ENCODE assay signal across 8 mouse cellular contexts in genomic region chr4:150909451-150910156, GRCm38 (mm10). TPM values are rescaled to one million over a fixed set of nuclear protein-coding genes. Genes with fewer than 3 reads are reported as not detected.
DNase-seq lines count a peak whose midpoint lies in the region; ATAC-seq and TF ChIP-seq lines count a peak whose summit lies in the region.

No protein-coding gene starts in this region.

- H3K4me3 ChIP-seq in hindbrain, embryonic 14.5 days (replicated peaks; ENCODE audit: low read length) = peak overlapping the region; percentile 88

- POLR2A ChIA-PET in Patski (lab: Charles Lee) = no interaction called here

- H3K9me3 ChIP-seq in hindbrain, embryonic 14.5 days (ENCODE audit: control insufficient read depth, low read length) = no peaks in the 10 kb centered on the region

- ATAC-seq in Patski = peak; percentile 41
- ATAC-seq in hindbrain, embryonic 14.5 days (ENCODE audit: low FRiP score) = peak; percentile 90

- WGBS in hindbrain, embryonic 14.5 days = under 1% methylated on average over 54 of the region's 56 CpGs

- peak overlapping the region; percentile 75 for H3K4me2 ChIP-seq in hindbrain, embryonic 14.5 days (replicated peaks)

- H3K27me3 ChIP-seq in Patski = no peaks in the 10 kb centered on the region
- H3K27me3 ChIP-seq in hindbrain, embryonic 14.5 days (ENCODE audit: control insufficient read depth, insufficient read depth, low read length) = no peaks in the 10 kb centered on the region

- H3K27ac ChIP-seq in hindbrain, embryonic 14.5 days = peak overlapping the region; percentile 84

- H3K4me1 ChIP-seq in hindbrain, embryonic 14.5 days (replicated peaks; ENCODE audit: control insufficient read depth, insufficient read depth, low read length) = peaks cover 24% of the 10 kb centered on the region

- H3K9ac ChIP-seq in hindbrain, embryonic 14.5 days = peak overlapping the region; percentile 79

- in situ Hi-C loops in Patski (cut with MboI; ENCODE audit: low pct_unique_long_range_greater_than_20kb) = no loop called here

- no peak for DNase-seq in Patski (ENCODE audit: low read depth, low spot score)
- peak; percentile 99 to 100 for DNase-seq in cerebellum, postnatal 14 days
- peak; percentile 93 to 98 for DNase-seq in frontal cortex, postnatal 25 days (ENCODE audit: low spot score in 2 of 2)
- peak; percentile 100 for DNase-seq in hindbrain, embryonic 14.5 days (ENCODE audit: low spot score)
- peak; percentile 98 to 99 for DNase-seq in layer of hippocampus, postnatal 36 days
- peak; percentile 98 for DNase-seq in lung, postnatal 36 days
- peak; percentile 99 for DNase-seq in retina, postnatal 1 day
- peak; percentile 98 to 99 for DNase-seq in urinary bladder, adult 18-20 months (ENCODE audit: low spot score in 2 of 2)

- no peak for TF ChIP-seq CTCF in Patski (IDR thresholded peaks at IDR 0.05)

- H3K36me3 ChIP-seq in hindbrain, embryonic 14.5 days (replicated peaks; ENCODE audit: control insufficient read depth, insufficient read depth) = peaks cover 12% of the 10 kb centered on the region; the same call in 1 of the 2 replicates

- CTCF ChIA-PET in Patski (lab: Charles Lee) = interaction anchor here (1.3 kb wide), 1 partner anchor 284 kb away, joined by 3 read pairs; no protein-coding TSS in a partner anchor

RNA-seq across cellular contexts. Expression of gene Park7, which starts 4.6 kb away (rescaled TPM):
- polyA plus RNA-seq in Patski (2021) = 219 TPM
- 383 and 392 TPM in 2 replicates for polyA plus RNA-seq in hindbrain, embryonic 14.5 days (2014; fragmentation: Nextera tagmentation; extraction: Ambion mirVana)
- 100 to 1,000 TPM; 220 to 235 TPM for total RNA-seq in layer of hippocampus, postnatal 36 days (2021)

RNA-seq across cellular contexts. Expression of gene Tnfrsf9, which starts 4.8 kb away (rescaled TPM):
- 2.1 TPM for polyA plus RNA-seq in Patski (2021)
- polyA plus RNA-seq in hindbrain, embryonic 14.5 days (2014; fragmentation: Nextera tagmentation; extraction: Ambion mirVana) = 0.20 and 0.25 TPM in 2 replicates
- under 1 TPM; 0.61 to 1.00 TPM for total RNA-seq in layer of hippocampus, postnatal 36 days (2021)

RNA-seq across cellular contexts. Expression of gene Errfi1, which starts 55.9 kb away (rescaled TPM):
- 164 TPM for polyA plus RNA-seq in Patski (2021)
- 36.3 and 39.6 TPM in 2 replicates for polyA plus RNA-seq in hindbrain, embryonic 14.5 days (2014; fragmentation: Nextera tagmentation; extraction: Ambion mirVana)
- total RNA-seq in layer of hippocampus, postnatal 36 days (2021) = 10 to 100 TPM; 50.2 to 56.3 TPM
